Mouse (Mus musculus) liver, adult 2 months (tissue): Measurements from ENCODE around the gene Tma7.

Experiments
- CTCF ChIP-seq: fragments of 200-500 bp; IDR thresholded peaks from 2 replicates; pipeline ENCODE4 v1.5.1; 2011; ENCODE audit warnings: low read depth, low read length, control low read depth
- POLR2A ChIP-seq: fragments of 200-500 bp; IDR thresholded peaks from 2 replicates; pipeline ENCODE4 v1.6.1; 2011; ENCODE audit warnings: low read length, control low read depth; ENCODE audit not compliant: insufficient read depth; ENCODE audit errors: extremely low read depth

GRCm38 (mm10) chr9:109098366-109098765 is 16.0 kb upstream of the Tma7 start:
- TF ChIP-seq CTCF: no peak
- TF ChIP-seq POLR2A: no peak
